Mouse (Mus musculus) G1E (cell line): ENCODE data around the gene Lce3e.

ENCODE experiments used
- CTCF ChIP-seq: IDR thresholded peaks from 2 replicates; pipeline ENCODE4 v1.5.1; 2012; ENCODE audit warnings: low read depth, low read length, inconsistent platforms, mixed read lengths
- GATA1 ChIP-seq: IDR thresholded peaks from 2 replicates; pipeline ENCODE4 v1.6.1; 2012; ENCODE audit warnings: borderline replicate concordance, low read length, inconsistent platforms, mixed read lengths
- POLR2AphosphoS5 ChIP-seq: IDR thresholded peaks from 2 replicates; pipeline ENCODE4 v1.6.1; 2012; ENCODE audit warnings: low read depth, low read length, inconsistent platforms; ENCODE audit not compliant: insufficient replicate concordance

DNA sequence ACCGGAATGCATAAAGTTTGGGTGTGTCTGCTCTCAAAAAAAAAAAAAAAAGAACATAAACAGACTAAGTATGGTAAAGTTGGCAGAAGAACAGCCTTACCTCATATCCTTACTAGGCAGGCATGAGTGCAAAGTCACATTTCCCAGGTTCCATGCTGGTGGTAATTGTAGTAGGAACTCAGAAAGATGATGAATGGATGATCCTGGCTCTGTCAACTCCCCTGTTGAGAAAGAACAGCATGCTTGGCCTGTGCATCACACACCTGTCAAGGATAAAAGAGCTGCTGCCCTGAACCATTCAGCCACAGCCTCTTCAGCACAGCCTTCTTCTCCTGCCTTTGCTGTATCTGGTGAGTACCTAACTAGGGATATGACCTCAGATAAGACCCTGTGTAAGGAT, 22.7 kb upstream of the Lce3e start, which contains the start of gene Lce3c:
- TF ChIP-seq CTCF (no peak), POLR2AphosphoS5 (no peak), GATA1 (no peak)
